Mouse (Mus musculus) thymus, adult 2 months (tissue): ENCODE results near the gene Shroom3. TPM values are rescaled to one million over a fixed set of nuclear protein-coding genes. Genes with fewer than 3 reads are reported as not detected.

Experiments used
- DNase-seq: peaks from one replicate; pipeline ENCODE4 v3.0.0; 2021
- H3K27ac ChIP-seq: fragments of 200-500 bp; 2 replicates; pipeline ENCODE4 v1.5.1; 2012; ENCODE audit warnings: low read length, control low read depth; ENCODE audit not compliant: control insufficient read depth, insufficient read depth
- H3K27me3 ChIP-seq: fragments of 200-500 bp; 2 replicates; pipeline ENCODE4 v1.6.1; 2012; ENCODE audit warnings: mild to moderate bottlenecking, low read length, moderate library complexity, mixed read lengths; ENCODE audit not compliant: control insufficient read depth, insufficient read depth
- H3K36me3 ChIP-seq: fragments of 200-500 bp; 2 replicates; pipeline ENCODE4 v1.6.1; 2012; ENCODE audit warnings: mild to moderate bottlenecking, low read length, moderate library complexity; ENCODE audit not compliant: control insufficient read depth, insufficient read depth
- H3K4me1 ChIP-seq: fragments of 200-500 bp; replicated peaks from 2 replicates; pipeline ENCODE4 v1.6.1; 2012; ENCODE audit warnings: low read length; ENCODE audit not compliant: control insufficient read depth, insufficient read depth
- H3K4me3 ChIP-seq: fragments of 200-500 bp; 2 replicates; pipeline ENCODE4 v1.5.1; 2012; ENCODE audit warnings: mild to moderate bottlenecking, low read length, control low read depth, moderate library complexity; ENCODE audit not compliant: control insufficient read depth, insufficient read depth
- CTCF ChIP-seq: fragments of 200-500 bp; IDR thresholded peaks from 2 replicates; pipeline ENCODE4 v1.5.1; 2012; ENCODE audit warnings: mild to moderate bottlenecking, control low read depth, low read length, moderate library complexity, borderline replicate concordance; ENCODE audit not compliant: control insufficient read depth, poor library complexity, insufficient read depth; ENCODE audit errors: extremely low read depth
- POLR2A ChIP-seq: fragments of 200-500 bp; IDR thresholded peaks from 2 replicates; pipeline ENCODE4 v1.6.1; 2012; ENCODE audit warnings: mild to moderate bottlenecking, low read length, control low read depth, moderate library complexity; ENCODE audit not compliant: control insufficient read depth, poor library complexity, insufficient read depth; ENCODE audit errors: extremely low read depth
- WGBS: fragments of 180-500 bp; shearing (Covaris S2); methylation state at CpG from one replicate; pipeline ENCODE4 v1.1.7; 2018; 5-methylcytosine and 5-hydroxymethylcytosine counted together
- polyA plus RNA-seq: library from polyadenylated mRNA; depleted of rRNA; stranded (reverse); fragments of >200 nt; gene quantifications from 2 replicates; pipeline ENCODE4 v1.2.3, GENCODE M21; 2012

The Shroom3 gene
- polyA plus RNA-seq, 1 experiment: 4.0 TPM

DNA sequence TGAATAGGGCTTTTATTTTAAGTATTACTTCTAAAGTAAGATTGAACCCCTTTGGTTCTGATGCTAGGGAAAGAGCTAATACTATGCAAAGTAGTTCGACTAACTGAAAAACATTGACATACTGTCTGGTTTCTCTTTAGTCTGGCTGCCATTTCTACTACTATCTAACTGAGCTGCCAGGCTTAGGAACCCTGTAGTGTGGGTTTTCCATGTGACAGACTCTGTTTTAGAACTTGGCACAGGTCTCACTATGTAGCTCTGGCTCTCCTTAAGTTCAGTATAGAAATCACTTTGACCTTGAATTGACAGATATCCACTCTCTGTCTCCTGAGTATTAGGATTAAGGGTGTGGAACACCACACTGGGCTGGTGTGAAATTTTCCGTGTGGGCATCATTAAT lies 185.0 kb downstream of the Shroom3 start:
- Histone ChIP-seq H3K27ac (no peak overlapping the region), H3K4me1 (no peaks in the 10 kb centered on the region), H3K36me3 (no peaks in the 10 kb centered on the region), H3K27me3 (no peaks in the 10 kb centered on the region), H3K4me3 (no peak overlapping the region)
- 91% methylated on average over 2 of the region's 2 CpGs for WGBS
- TF ChIP-seq POLR2A (no peak), CTCF (no peak)
- DNase-seq: no peak

DNA sequence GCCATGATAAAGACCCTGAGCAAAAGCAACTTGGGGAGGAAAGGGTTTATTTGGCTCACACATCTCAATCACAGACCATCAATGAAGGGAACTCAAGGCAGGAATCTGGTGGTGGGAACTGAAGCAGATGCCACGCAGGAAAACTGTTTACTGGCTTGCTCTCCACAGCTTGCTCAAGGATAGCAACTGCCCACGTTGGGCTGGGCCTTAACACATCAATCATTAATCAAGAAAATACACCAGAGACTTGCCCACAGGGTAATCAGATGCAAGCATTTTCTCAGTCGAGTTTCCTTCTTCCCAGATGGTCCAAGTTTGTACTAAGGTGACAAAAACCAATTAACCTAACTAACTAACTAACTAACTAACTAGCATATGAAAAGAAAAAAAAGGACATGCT lies 187.8 kb downstream of the Shroom3 start:
- TF ChIP-seq CTCF: no peak
- no peak for TF ChIP-seq POLR2A
- DNase-seq: no peak
- WGBS: 60% methylated on average over 3 of the region's 3 CpGs
- no peaks in the 10 kb centered on the region for H3K27me3 ChIP-seq
- H3K27ac ChIP-seq: no peak overlapping the region
- no peak overlapping the region for H3K4me3 ChIP-seq
- H3K4me1 ChIP-seq: no peaks in the 10 kb centered on the region
- H3K36me3 ChIP-seq: no peaks in the 10 kb centered on the region

DNA sequence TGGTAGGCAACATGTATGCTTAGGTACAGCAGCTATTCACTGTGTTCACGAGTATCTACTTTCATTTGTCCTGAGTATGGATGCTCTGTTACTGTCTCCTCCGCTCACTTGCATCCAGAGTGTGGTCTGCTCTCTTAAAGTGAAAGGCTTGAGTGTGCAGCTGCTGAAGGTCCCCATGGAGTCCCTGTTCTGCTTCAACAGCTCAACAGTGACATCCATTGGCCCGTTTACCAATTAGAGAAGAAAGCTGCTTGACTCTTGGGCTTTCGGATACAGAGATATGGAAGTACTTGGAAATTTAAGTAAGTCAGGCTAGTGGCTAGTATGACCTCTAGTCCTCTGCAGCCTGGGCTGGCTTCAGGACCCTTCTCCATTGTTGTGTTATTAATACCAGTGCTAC lies 188.9 kb downstream of the Shroom3 start:
- H3K27ac ChIP-seq: no peak overlapping the region
- 77% methylated on average over 4 of the region's 4 CpGs for WGBS
- no peak for TF ChIP-seq CTCF
- no peak for TF ChIP-seq POLR2A
- H3K4me3 ChIP-seq: no peak overlapping the region
- no peaks in the 10 kb centered on the region for H3K36me3 ChIP-seq
- no peak for DNase-seq
- no peaks in the 10 kb centered on the region for H3K4me1 ChIP-seq
- no peaks in the 10 kb centered on the region for H3K27me3 ChIP-seq

DNA sequence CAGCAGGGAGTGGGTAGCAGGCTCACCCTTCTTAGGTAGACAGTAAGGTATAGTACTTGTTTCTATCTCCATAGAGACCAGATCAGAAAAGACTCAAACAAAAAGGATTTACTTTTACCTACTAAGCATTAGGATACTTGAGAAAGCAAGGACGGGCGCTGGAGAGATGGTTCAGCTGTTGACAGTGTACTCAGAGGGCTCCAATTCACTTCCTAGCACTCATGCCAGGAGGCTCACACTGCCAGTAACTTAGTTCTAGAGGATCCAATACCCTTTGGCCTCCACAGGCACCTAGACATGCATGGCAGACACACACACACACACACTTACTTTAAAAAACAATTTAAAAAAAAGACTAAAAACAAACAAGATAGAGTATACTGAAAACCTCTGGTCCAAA lies 189.8 kb downstream of the Shroom3 start:
- 98% methylated on average over 2 of the region's 2 CpGs for WGBS
- H3K36me3 ChIP-seq: no peaks in the 10 kb centered on the region
- TF ChIP-seq CTCF (no peak), POLR2A (no peak)
- H3K4me3 ChIP-seq: no peak overlapping the region
- H3K27ac ChIP-seq: no peak overlapping the region
- no peaks in the 10 kb centered on the region for H3K27me3 ChIP-seq
- no peak for DNase-seq
- H3K4me1 ChIP-seq: no peaks in the 10 kb centered on the region

DNA sequence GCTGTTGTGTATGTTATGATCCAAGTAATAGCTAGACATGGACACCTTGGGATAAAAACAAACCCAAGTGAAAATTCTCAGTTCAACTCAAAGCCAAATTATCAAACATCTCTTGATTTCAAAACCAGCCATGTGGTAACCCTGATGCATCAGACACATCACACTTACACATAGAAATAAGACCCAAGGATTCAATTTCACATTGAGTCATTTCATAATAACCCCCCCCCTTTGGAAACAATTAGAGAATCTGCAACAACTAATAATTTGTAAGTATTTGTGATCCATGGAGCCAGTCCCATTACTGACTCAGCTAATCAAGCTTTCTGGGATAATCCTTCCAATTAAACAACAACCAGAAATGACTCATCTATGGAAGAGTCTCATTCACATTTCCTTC lies 190.3 kb downstream of the Shroom3 start:
- no peak overlapping the region for H3K4me3 ChIP-seq
- TF ChIP-seq POLR2A (no peak), CTCF (no peak)
- H3K27me3 ChIP-seq: no peaks in the 10 kb centered on the region
- DNase-seq: no peak
- no peak overlapping the region for H3K27ac ChIP-seq
- no peaks in the 10 kb centered on the region for H3K36me3 ChIP-seq
- no peaks in the 10 kb centered on the region for H3K4me1 ChIP-seq

DNA sequence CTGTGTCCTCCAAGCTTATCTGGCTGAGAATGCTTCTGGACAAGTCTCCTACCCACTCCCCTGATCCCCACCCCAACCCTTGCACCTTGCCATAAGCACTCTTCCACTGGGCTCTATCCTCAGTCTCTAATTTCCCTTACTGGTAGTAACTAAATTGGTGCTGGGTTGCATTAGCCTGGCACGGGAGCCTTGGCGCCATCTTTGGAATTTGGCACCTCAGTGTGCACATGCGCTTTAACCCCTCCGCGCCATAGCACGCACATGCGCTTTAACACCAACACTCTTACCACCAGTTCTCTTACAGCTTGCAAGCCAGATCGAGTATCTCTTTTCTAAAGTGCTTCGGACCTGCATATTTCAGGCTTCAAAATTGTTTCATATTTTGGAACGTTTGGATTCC lies 192.6 kb downstream of the Shroom3 start:
- Histone ChIP-seq H3K4me3 (no peak overlapping the region), H3K36me3 (no peaks in the 10 kb centered on the region), H3K27ac (no peak overlapping the region), H3K4me1 (no peaks in the 10 kb centered on the region), H3K27me3 (no peaks in the 10 kb centered on the region)
- no peak for DNase-seq
- TF ChIP-seq CTCF: no peak
- TF ChIP-seq POLR2A: no peak
- WGBS: 97% methylated on average over 10 of the region's 10 CpGs

DNA sequence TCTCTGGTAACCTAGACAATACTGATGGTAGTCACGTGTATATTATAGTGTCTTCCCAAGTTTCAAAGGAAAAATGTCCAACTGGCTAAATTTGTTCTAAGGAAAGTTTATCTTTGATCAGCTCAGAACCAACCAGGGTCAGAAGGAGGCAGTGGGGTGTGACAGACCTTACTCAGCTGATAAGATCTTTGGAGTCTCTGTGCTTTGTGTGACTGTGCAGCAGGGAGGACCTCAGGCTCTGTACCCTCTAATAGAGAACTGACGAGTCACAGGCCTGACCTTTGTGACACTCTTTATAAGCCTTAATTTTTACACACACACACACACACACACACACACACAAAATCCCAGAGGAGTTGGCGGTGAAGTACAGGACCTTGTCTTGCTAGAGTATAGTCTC lies 193.9 kb downstream of the Shroom3 start:
- WGBS: 83% methylated on average over 3 of the region's 3 CpGs
- DNase-seq: no peak
- Histone ChIP-seq H3K27me3 (no peaks in the 10 kb centered on the region), H3K27ac (no peak overlapping the region), H3K36me3 (no peaks in the 10 kb centered on the region), H3K4me1 (no peaks in the 10 kb centered on the region), H3K4me3 (no peak overlapping the region)
- TF ChIP-seq CTCF (no peak), POLR2A (no peak)
